Mouse (Mus musculus) thymus, adult 2 months (tissue): ENCODE results near the gene Cfap299. TPM values are rescaled to one million over a fixed set of nuclear protein-coding genes. Genes with fewer than 3 reads are reported as not detected.

Source experiments
- DNase-seq: peaks from one replicate; pipeline ENCODE4 v3.0.0; 2021
- H3K27ac ChIP-seq: fragments of 200-500 bp; 2 replicates; pipeline ENCODE4 v1.5.1; 2012; ENCODE audit warnings: low read length, control low read depth; ENCODE audit not compliant: control insufficient read depth, insufficient read depth
- H3K27me3 ChIP-seq: fragments of 200-500 bp; 2 replicates; pipeline ENCODE4 v1.6.1; 2012; ENCODE audit warnings: mild to moderate bottlenecking, low read length, moderate library complexity, mixed read lengths; ENCODE audit not compliant: control insufficient read depth, insufficient read depth
- H3K36me3 ChIP-seq: fragments of 200-500 bp; 2 replicates; pipeline ENCODE4 v1.6.1; 2012; ENCODE audit warnings: mild to moderate bottlenecking, low read length, moderate library complexity; ENCODE audit not compliant: control insufficient read depth, insufficient read depth
- H3K4me1 ChIP-seq: fragments of 200-500 bp; replicated peaks from 2 replicates; pipeline ENCODE4 v1.6.1; 2012; ENCODE audit warnings: low read length; ENCODE audit not compliant: control insufficient read depth, insufficient read depth
- H3K4me3 ChIP-seq: fragments of 200-500 bp; 2 replicates; pipeline ENCODE4 v1.5.1; 2012; ENCODE audit warnings: mild to moderate bottlenecking, low read length, control low read depth, moderate library complexity; ENCODE audit not compliant: control insufficient read depth, insufficient read depth
- CTCF ChIP-seq: fragments of 200-500 bp; IDR thresholded peaks from 2 replicates; pipeline ENCODE4 v1.5.1; 2012; ENCODE audit warnings: mild to moderate bottlenecking, control low read depth, low read length, moderate library complexity, borderline replicate concordance; ENCODE audit not compliant: control insufficient read depth, poor library complexity, insufficient read depth; ENCODE audit errors: extremely low read depth
- POLR2A ChIP-seq: fragments of 200-500 bp; IDR thresholded peaks from 2 replicates; pipeline ENCODE4 v1.6.1; 2012; ENCODE audit warnings: mild to moderate bottlenecking, low read length, control low read depth, moderate library complexity; ENCODE audit not compliant: control insufficient read depth, poor library complexity, insufficient read depth; ENCODE audit errors: extremely low read depth
- WGBS: fragments of 180-500 bp; shearing (Covaris S2); methylation state at CpG from one replicate; pipeline ENCODE4 v1.1.7; 2018; 5-methylcytosine and 5-hydroxymethylcytosine counted together
- polyA plus RNA-seq: library from polyadenylated mRNA; depleted of rRNA; stranded (reverse); fragments of >200 nt; gene quantifications from 2 replicates; pipeline ENCODE4 v1.2.3, GENCODE M21; 2012; rRNA removed

The Cfap299 gene
- polyA plus RNA-seq, 1 experiment = not detected

- no peak overlapping the region for H3K27ac ChIP-seq
- H3K36me3 ChIP-seq = no peaks in the 10 kb centered on the region
- H3K4me3 ChIP-seq = no peak overlapping the region
- no peaks in the 10 kb centered on the region for H3K27me3 ChIP-seq
- WGBS = 90% methylated on average over 1 of the region's 1 CpGs
- no peak for TF ChIP-seq POLR2A
- TF ChIP-seq CTCF = no peak
- no peaks in the 10 kb centered on the region for H3K4me1 ChIP-seq
- no peak for DNase-seq
Measured at GRCm38 (mm10) chr5:98812380-98812779, 483.3 kb downstream of the Cfap299 start.

GRCm38 (mm10) chr5:98815269-98815668 is 486.2 kb downstream of the Cfap299 start:
- H3K4me3 ChIP-seq = no peak overlapping the region
- H3K27ac ChIP-seq = no peak overlapping the region
- no peaks in the 10 kb centered on the region for H3K27me3 ChIP-seq
- TF ChIP-seq CTCF (no peak), POLR2A (no peak)
- H3K4me1 ChIP-seq = no peaks in the 10 kb centered on the region
- H3K36me3 ChIP-seq = no peaks in the 10 kb centered on the region
- no peak for DNase-seq
- WGBS = 89% methylated on average over 1 of the region's 1 CpGs

GRCm38 (mm10) chr5:98833760-98834159 is 504.7 kb downstream of the Cfap299 start:
- Histone ChIP-seq H3K4me3 (no peak overlapping the region), H3K4me1 (no peaks in the 10 kb centered on the region), H3K36me3 (no peaks in the 10 kb centered on the region), H3K27ac (no peak overlapping the region), H3K27me3 (no peaks in the 10 kb centered on the region)
- TF ChIP-seq POLR2A (no peak), CTCF (no peak)
- no peak for DNase-seq
- 92% methylated on average over 9 of the region's 9 CpGs for WGBS

GRCm38 (mm10) chr5:98834300-98834699 is 505.2 kb downstream of the Cfap299 start:
- Histone ChIP-seq H3K4me1 (no peaks in the 10 kb centered on the region), H3K36me3 (no peaks in the 10 kb centered on the region), H3K27ac (no peak overlapping the region), H3K27me3 (no peaks in the 10 kb centered on the region), H3K4me3 (no peak overlapping the region)
- TF ChIP-seq POLR2A (no peak), CTCF (no peak)
- 96% methylated on average over 6 of the region's 6 CpGs for WGBS
- DNase-seq = no peak

- Histone ChIP-seq H3K36me3 (no peaks in the 10 kb centered on the region), H3K27ac (no peak overlapping the region), H3K4me3 (no peak overlapping the region), H3K27me3 (no peaks in the 10 kb centered on the region), H3K4me1 (no peaks in the 10 kb centered on the region)
- no peak for DNase-seq
- 91% methylated on average over 7 of the region's 7 CpGs for WGBS
- TF ChIP-seq CTCF = no peak
- TF ChIP-seq POLR2A = no peak
Measured at GRCm38 (mm10) chr5:98842600-98843310, 513.7 kb downstream of the Cfap299 start.

- Histone ChIP-seq H3K4me3 (no peak overlapping the region), H3K36me3 (no peaks in the 10 kb centered on the region), H3K27ac (no peak overlapping the region), H3K27me3 (no peaks in the 10 kb centered on the region), H3K4me1 (no peaks in the 10 kb centered on the region)
- no peak for DNase-seq
- no peak for TF ChIP-seq CTCF
- TF ChIP-seq POLR2A = no peak
- WGBS = 74% methylated on average over 1 of the region's 1 CpGs
Measured at GRCm38 (mm10) chr5:98844664-98845063, 515.6 kb downstream of the Cfap299 start.

Other genes starting within 250 kb of the Cfap299 start
- 0.09 and 0.19 TPM in 2 replicates for gene Prdm8, start 162.1 kb upstream of the Cfap299 start, polyA plus RNA-seq
- not detected in 2 replicates for gene Fgf5, start 75.1 kb upstream of the Cfap299 start, polyA plus RNA-seq
- not detected in 2 replicates for gene Gm11111, start 223.4 kb downstream of the Cfap299 start, polyA plus RNA-seq